Mouse (Mus musculus): ENCODE data around the gene Gxylt2.

Gxylt2 gene

GRCm38 (mm10) chr6:100710866-100711265 is 6.3 kb downstream of the Gxylt2 start:
- no peak for ATAC-seq (ENCODE audit: insufficient number of reproducible peaks, low FRiP score, low TSS enrichment)

GRCm38 (mm10) chr6:100715296-100715828 is 10.8 kb downstream of the Gxylt2 start:
- no peak for ATAC-seq (ENCODE audit: insufficient number of reproducible peaks, low FRiP score, low TSS enrichment)

GRCm38 (mm10) chr6:100716152-100716551 is 11.6 kb downstream of the Gxylt2 start:
- no peak for ATAC-seq (ENCODE audit: insufficient number of reproducible peaks, low FRiP score, low TSS enrichment)

- ATAC-seq (ENCODE audit: insufficient number of reproducible peaks, low FRiP score, low TSS enrichment): no peak
Observed at GRCm38 (mm10) chr6:100716817-100717216, 12.3 kb downstream of the Gxylt2 start.

GRCm38 (mm10) chr6:100720098-100720501 is 15.6 kb downstream of the Gxylt2 start:
- ATAC-seq (ENCODE audit: insufficient number of reproducible peaks, low FRiP score, low TSS enrichment): no peak

GRCm38 (mm10) chr6:100720882-100721721 is 16.6 kb downstream of the Gxylt2 start:
- ATAC-seq (ENCODE audit: insufficient number of reproducible peaks, low FRiP score, low TSS enrichment): no peak

GRCm38 (mm10) chr6:100731996-100732375 is 27.5 kb downstream of the Gxylt2 start:
- ATAC-seq (ENCODE audit: insufficient number of reproducible peaks, low FRiP score, low TSS enrichment): no peak

GRCm38 (mm10) chr6:100732376-100733021 is 28.0 kb downstream of the Gxylt2 start:
- no peak for ATAC-seq (ENCODE audit: insufficient number of reproducible peaks, low FRiP score, low TSS enrichment)

- ATAC-seq (ENCODE audit: insufficient number of reproducible peaks, low FRiP score, low TSS enrichment): no peak
Observed at GRCm38 (mm10) chr6:100733218-100733617, 28.7 kb downstream of the Gxylt2 start.

- ATAC-seq (ENCODE audit: insufficient number of reproducible peaks, low FRiP score, low TSS enrichment): no peak
Observed at GRCm38 (mm10) chr6:100734321-100734720, 29.8 kb downstream of the Gxylt2 start.

- no peak for ATAC-seq (ENCODE audit: insufficient number of reproducible peaks, low FRiP score, low TSS enrichment)
Observed at GRCm38 (mm10) chr6:100758431-100759208, 54.1 kb downstream of the Gxylt2 start.

- ATAC-seq (ENCODE audit: insufficient number of reproducible peaks, low FRiP score, low TSS enrichment): no peak
Observed at GRCm38 (mm10) chr6:100767756-100768155, 63.2 kb downstream of the Gxylt2 start.

- no peak for ATAC-seq (ENCODE audit: insufficient number of reproducible peaks, low FRiP score, low TSS enrichment)
Observed at GRCm38 (mm10) chr6:100775923-100776505, 71.5 kb downstream of the Gxylt2 start.

GRCm38 (mm10) chr6:100778595-100778994 is 74.1 kb downstream of the Gxylt2 start:
- ATAC-seq (ENCODE audit: insufficient number of reproducible peaks, low FRiP score, low TSS enrichment): no peak

- ATAC-seq (ENCODE audit: insufficient number of reproducible peaks, low FRiP score, low TSS enrichment): no peak
Observed at GRCm38 (mm10) chr6:100780421-100780820, 75.9 kb downstream of the Gxylt2 start.

GRCm38 (mm10) chr6:100781644-100782043 is 77.1 kb downstream of the Gxylt2 start:
- ATAC-seq (ENCODE audit: insufficient number of reproducible peaks, low FRiP score, low TSS enrichment): no peak

GRCm38 (mm10) chr6:100787726-100788125 is 83.2 kb downstream of the Gxylt2 start:
- no peak for ATAC-seq (ENCODE audit: insufficient number of reproducible peaks, low FRiP score, low TSS enrichment)

- ATAC-seq (ENCODE audit: insufficient number of reproducible peaks, low FRiP score, low TSS enrichment): no peak
Observed at GRCm38 (mm10) chr6:100789161-100789560, 84.6 kb downstream of the Gxylt2 start.

- no peak for ATAC-seq (ENCODE audit: insufficient number of reproducible peaks, low FRiP score, low TSS enrichment)
Observed at GRCm38 (mm10) chr6:100792055-100792659, 87.6 kb downstream of the Gxylt2 start.

Measured in cerebellum, adult (tissue).